Mouse (Mus musculus): ENCODE measurements around the gene Fcer2a.

DNA sequence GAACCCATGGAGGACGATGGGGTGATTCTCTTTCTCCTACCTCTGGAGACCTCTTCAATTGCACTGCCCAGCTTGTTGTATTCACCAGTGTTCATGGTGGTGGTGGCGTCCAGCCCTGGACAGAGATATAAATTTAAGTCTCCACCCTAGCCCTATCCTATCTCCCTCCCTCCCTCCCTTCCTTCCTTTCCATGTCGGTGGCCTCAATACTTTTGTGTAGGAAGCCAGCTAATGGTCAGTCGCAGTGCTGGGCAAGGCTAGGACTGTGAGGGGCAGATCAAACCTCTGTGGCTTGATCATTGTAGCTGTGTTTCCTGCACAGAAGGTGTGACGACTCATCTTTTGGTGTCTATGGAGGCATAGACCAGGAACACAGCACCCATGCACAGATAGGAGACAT, 26.6 kb upstream of the Fcer2a start, which contains the start of gene Clec4g:
- TF ChIP-seq EP300 (IDR thresholded peaks at IDR 0.05) (no peak), CTCF (IDR thresholded peaks at IDR 0.05) (no peak)
